Mouse (Mus musculus): ENCODE results near the gene Tfap2d.

Tfap2d gene

GRCm38 (mm10) chr1:19102631-19103030 lies at the start of gene Tfap2d:
Gene Tfap2d, plus strand, starts transcription at chr1:19103022.
- CTCF ChIA-PET, result no interaction called here

- CTCF ChIA-PET, result no interaction called here
These were observed 46.5 kb upstream of the Tfap2d start for GRCm38 (mm10) chr1:19056300-19056699.

- CTCF ChIA-PET, result no interaction called here
These were observed 46.0 kb upstream of the Tfap2d start for GRCm38 (mm10) chr1:19056861-19057260.

- CTCF ChIA-PET, result no interaction called here
These were observed 14.7 kb upstream of the Tfap2d start for GRCm38 (mm10) chr1:19088078-19088477.

- CTCF ChIA-PET, result no interaction called here
These were observed 5.9 kb upstream of the Tfap2d start for GRCm38 (mm10) chr1:19096921-19097320.

- CTCF ChIA-PET, result no interaction called here
These were observed 494 bp downstream of the Tfap2d start for GRCm38 (mm10) chr1:19103316-19103715.

- CTCF ChIA-PET, result no interaction called here
These were observed 937 bp downstream of the Tfap2d start for GRCm38 (mm10) chr1:19103776-19104142.

- CTCF ChIA-PET, result no interaction called here
These were observed 1.5 kb downstream of the Tfap2d start for GRCm38 (mm10) chr1:19104143-19104857.

- CTCF ChIA-PET, result no interaction called here
These were observed 3.6 kb downstream of the Tfap2d start for GRCm38 (mm10) chr1:19106401-19106800.

GRCm38 (mm10) chr1:19106841-19107800 lies 4.3 kb downstream of the Tfap2d start:
- CTCF ChIA-PET, result no interaction called here

GRCm38 (mm10) chr1:19107801-19108200 lies 5.0 kb downstream of the Tfap2d start:
- CTCF ChIA-PET, result no interaction called here

- CTCF ChIA-PET, result no interaction called here
These were observed 6.9 kb downstream of the Tfap2d start for GRCm38 (mm10) chr1:19109711-19110110.

GRCm38 (mm10) chr1:19110211-19110610 lies 7.4 kb downstream of the Tfap2d start:
- CTCF ChIA-PET, result no interaction called here

GRCm38 (mm10) chr1:19111020-19111419 lies 8.2 kb downstream of the Tfap2d start:
- CTCF ChIA-PET, result no interaction called here

- CTCF ChIA-PET, result no interaction called here
These were observed 76.0 kb downstream of the Tfap2d start for GRCm38 (mm10) chr1:19178742-19179397.

GRCm38 (mm10) chr1:19205649-19206048 lies 102.8 kb downstream of the Tfap2d start:
- CTCF ChIA-PET, result no interaction called here

GRCm38 (mm10) chr1:19206194-19206593 lies 103.4 kb downstream of the Tfap2d start:
- CTCF ChIA-PET, result no interaction called here

- CTCF ChIA-PET, result no interaction called here
These were observed 104.8 kb downstream of the Tfap2d start for GRCm38 (mm10) chr1:19207611-19208010.

GRCm38 (mm10) chr1:19208641-19209358 lies 106.0 kb downstream of the Tfap2d start, which contains the start of gene Tfap2b:
Gene Tfap2b, plus strand, starts transcription at chr1:19208914.
- CTCF ChIA-PET, result no interaction called here

- CTCF ChIA-PET, result no interaction called here
These were observed 106.5 kb downstream of the Tfap2d start for GRCm38 (mm10) chr1:19209359-19209745.

- CTCF ChIA-PET, result no interaction called here
These were observed 107.0 kb downstream of the Tfap2d start for GRCm38 (mm10) chr1:19209776-19210175.
